Mouse (Mus musculus) ES-Bruce4 (cell line): Measurements from ENCODE around the gene Tgm4. TPM values are rescaled to one million over a fixed set of nuclear protein-coding genes. Genes with fewer than 3 reads are reported as not detected.

Experiments used
- H3K27ac ChIP-seq: 2 replicates; pipeline ENCODE4 v1.5.1; 2012; ENCODE audit warnings: low read length, inconsistent platforms; ENCODE audit not compliant: insufficient read depth
- H3K27me3 ChIP-seq: 2 replicates; pipeline ENCODE4 v1.6.1; 2012; ENCODE audit warnings: mild to moderate bottlenecking, low read length, inconsistent platforms; ENCODE audit not compliant: control insufficient read depth, poor library complexity, insufficient read depth, severe bottlenecking
- H3K36me3 ChIP-seq: 2 replicates; pipeline ENCODE4 v1.6.1; 2012; ENCODE audit warnings: inconsistent platforms, mild to moderate bottlenecking, low read length, moderate library complexity; ENCODE audit not compliant: control insufficient read depth, poor library complexity, insufficient read depth, severe bottlenecking
- H3K4me1 ChIP-seq: one replicate; pipeline ENCODE4 v1.8.1; 2011; ENCODE audit warnings: low read length; ENCODE audit not compliant: control insufficient read depth, insufficient read depth
- H3K4me3 ChIP-seq: 2 replicates; pipeline ENCODE4 v1.5.1; 2011; ENCODE audit warnings: low read depth, mild to moderate bottlenecking, low read length
- H3K9ac ChIP-seq: 2 replicates; pipeline ENCODE4 v1.6.1; 2012; ENCODE audit warnings: low read depth, mild to moderate bottlenecking, inconsistent platforms; ENCODE audit not compliant: poor library complexity, severe bottlenecking
- H3K9me3 ChIP-seq: replicated peaks from 2 replicates; pipeline ENCODE4 v1.6.1; 2012; ENCODE audit warnings: mild to moderate bottlenecking, low read length, inconsistent platforms; ENCODE audit not compliant: control insufficient read depth, poor library complexity, insufficient read depth, severe bottlenecking
- CTCF ChIP-seq: IDR thresholded peaks from one replicate; pipeline ENCODE4 v1.8.1; 2011; ENCODE audit warnings: low read depth, low read length
- EP300 ChIP-seq: IDR thresholded peaks from 2 replicates; pipeline ENCODE4 v1.6.1; 2011; ENCODE audit warnings: low read depth, low read length; ENCODE audit not compliant: insufficient read depth
- POLR2A ChIP-seq: IDR thresholded peaks from one replicate; pipeline ENCODE4 v1.8.1; 2011; ENCODE audit warnings: low read length; ENCODE audit not compliant: insufficient read depth
- polyA plus RNA-seq: library from polyadenylated mRNA; stranded (reverse); fragments of >200 nt; gene quantifications from 2 replicates; pipeline ENCODE4 v1.2.4, GENCODE M21; 2011; ENCODE audit warnings: low read depth; ENCODE audit not compliant: missing spikeins, insufficient read depth, insufficient read length

Tgm4 gene
- not detected in 2 replicates for polyA plus RNA-seq

DNA sequence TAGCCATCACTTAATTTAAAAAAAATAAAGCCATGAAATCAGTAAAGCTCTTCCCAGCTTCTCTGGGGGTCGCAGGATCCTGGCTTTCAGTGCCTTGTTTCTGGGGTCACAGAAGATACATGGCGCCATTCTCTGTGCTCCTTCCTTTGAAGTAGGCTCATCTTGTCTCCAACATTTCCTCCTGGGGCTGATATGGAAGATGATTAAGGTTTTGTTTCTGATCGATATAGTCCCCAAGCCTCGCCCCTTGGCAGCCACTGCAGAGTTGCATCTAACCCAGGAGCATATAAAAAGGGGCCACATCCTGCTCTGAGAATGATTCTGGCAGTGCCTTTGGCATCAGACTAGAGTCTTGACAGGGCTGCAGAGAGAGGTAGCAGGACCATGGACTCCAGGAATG is at the start of gene Tgm4:
Gene Tgm4, plus strand, starts transcription at position 301 of the 400 bp plus-strand sequence.
- H3K36me3 ChIP-seq, result no peaks in the 10 kb centered on the region
- H3K27me3 ChIP-seq, result no peaks in the 10 kb centered on the region
- TF ChIP-seq CTCF (no peak), POLR2A (no peak), EP300 (no peak)
- no peak within 1 kb of the TSS for H3K27ac ChIP-seq
- no peaks in the 10 kb centered on the region for H3K4me1 ChIP-seq
- H3K9ac ChIP-seq, result no peak within 1 kb of the TSS
- no peaks in the 10 kb centered on the region for H3K9me3 ChIP-seq
- H3K4me3 ChIP-seq, result no peak within 1 kb of the TSS

DNA sequence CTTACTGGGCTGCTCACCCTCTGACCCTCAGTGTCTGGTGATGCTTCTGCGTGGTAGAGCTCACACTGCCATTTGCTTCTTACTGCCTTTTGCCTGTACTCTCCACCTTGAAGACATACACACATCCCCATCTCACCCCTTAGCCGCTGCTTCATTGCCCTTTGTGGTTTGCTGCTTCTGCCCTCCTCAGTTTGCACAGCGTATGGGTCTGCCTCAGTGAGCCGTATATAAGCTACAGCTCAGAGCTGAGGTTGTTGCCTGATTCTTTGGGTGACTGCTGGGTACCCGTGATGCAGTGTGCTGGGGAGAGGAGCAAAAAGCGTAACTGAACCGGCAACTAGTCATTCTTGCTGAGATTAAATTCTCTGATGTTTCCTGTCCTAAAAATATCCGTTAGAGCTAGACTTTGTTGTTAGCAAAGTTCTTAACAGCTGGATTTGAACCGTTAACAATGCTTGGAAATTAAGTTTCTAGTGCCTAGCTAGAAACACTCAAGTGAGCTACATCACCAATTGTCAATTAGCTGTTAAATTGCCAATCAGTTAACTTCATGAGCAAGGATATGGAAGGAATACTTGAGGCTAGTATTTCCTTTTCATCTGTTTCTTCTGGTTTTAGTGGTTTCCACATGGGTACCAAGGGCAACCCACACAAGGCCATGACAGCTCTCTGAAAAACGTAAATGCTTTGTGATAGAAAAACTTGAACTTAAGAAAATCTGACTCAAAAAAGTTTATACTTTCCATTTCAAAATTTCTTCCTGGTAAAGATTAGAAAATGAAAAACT is 35.9 kb upstream of the Tgm4 start:
- Histone ChIP-seq H3K27ac (no peak overlapping the region), H3K4me1 (no peaks in the 10 kb centered on the region), H3K4me3 (no peak overlapping the region), H3K36me3 (peaks cover 70% of the 10 kb centered on the region), H3K9me3 (no peaks in the 10 kb centered on the region), H3K9ac (no peak overlapping the region), H3K27me3 (no peaks in the 10 kb centered on the region)
- TF ChIP-seq EP300 (no peak), POLR2A (no peak), CTCF (no peak)

- no peaks in the 10 kb centered on the region for H3K4me1 ChIP-seq
- H3K36me3 ChIP-seq, result peaks cover 73% of the 10 kb centered on the region
- H3K27me3 ChIP-seq, result no peaks in the 10 kb centered on the region
- no peaks in the 10 kb centered on the region for H3K9me3 ChIP-seq
- no peak overlapping the region for H3K27ac ChIP-seq
- TF ChIP-seq POLR2A, result no peak
- no peak for TF ChIP-seq EP300
- H3K4me3 ChIP-seq, result no peak overlapping the region
- no peak overlapping the region for H3K9ac ChIP-seq
Measured at GRCm38 (mm10) chr9:122999193-122999586, 35.3 kb upstream of the Tgm4 start.

- Histone ChIP-seq H3K9ac (no peak overlapping the region), H3K4me3 (no peak overlapping the region), H3K36me3 (peaks cover 74% of the 10 kb centered on the region), H3K9me3 (no peaks in the 10 kb centered on the region), H3K27ac (no peak overlapping the region), H3K4me1 (no peaks in the 10 kb centered on the region), H3K27me3 (no peaks in the 10 kb centered on the region)
- TF ChIP-seq EP300, result no peak
- no peak for TF ChIP-seq CTCF
- no peak for TF ChIP-seq POLR2A
Measured at GRCm38 (mm10) chr9:123004718-123005117, 29.8 kb upstream of the Tgm4 start.

DNA sequence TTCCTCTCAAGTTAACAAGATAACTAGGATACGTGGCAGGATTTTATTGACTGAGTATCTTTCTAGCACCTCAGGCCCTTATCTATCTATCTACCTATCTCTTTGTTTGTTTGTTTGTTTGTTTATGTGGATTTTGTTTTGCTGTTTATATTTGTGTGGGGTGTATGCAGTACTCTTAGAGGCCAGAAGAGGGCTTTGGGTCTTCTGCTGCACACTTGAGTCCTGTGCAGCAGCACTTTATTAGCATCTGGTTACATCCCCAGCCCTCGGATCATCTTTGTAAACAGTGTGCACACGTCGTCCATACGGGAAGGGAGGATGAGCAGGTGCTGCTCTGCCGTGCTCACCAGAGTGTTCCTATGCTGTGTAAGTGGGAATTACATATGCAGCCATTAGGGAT is 28.5 kb upstream of the Tgm4 start:
- Histone ChIP-seq H3K27me3 (no peaks in the 10 kb centered on the region), H3K9me3 (no peaks in the 10 kb centered on the region), H3K27ac (no peak overlapping the region), H3K9ac (no peak overlapping the region), H3K4me1 (no peaks in the 10 kb centered on the region), H3K36me3 (peaks cover 74% of the 10 kb centered on the region), H3K4me3 (no peak overlapping the region)
- TF ChIP-seq CTCF (no peak), POLR2A (no peak), EP300 (no peak)

GRCm38 (mm10) chr9:123020995-123021631 is 13.4 kb upstream of the Tgm4 start, which contains the start of gene Tmem42:
TSS of gene Tmem42 (plus strand) at chr9:123021326.
- no peaks in the 10 kb centered on the region for H3K27me3 ChIP-seq
- H3K9me3 ChIP-seq, result no peaks in the 10 kb centered on the region
- TF ChIP-seq EP300, result no peak
- no peak for TF ChIP-seq POLR2A
- no peak for TF ChIP-seq CTCF
- H3K27ac ChIP-seq, result peak within 1 kb of the TSS; percentile 6
- peak within 1 kb of the TSS; percentile 95 for H3K4me3 ChIP-seq
- H3K9ac ChIP-seq, result peak within 1 kb of the TSS; percentile 62
- H3K4me1 ChIP-seq, result no peaks in the 10 kb centered on the region
- peaks cover 8% of the 10 kb centered on the region for H3K36me3 ChIP-seq
